Mouse (Mus musculus): Measurements from ENCODE around the gene Fam129b. TPM values are rescaled to one million over a fixed set of nuclear protein-coding genes. Genes with fewer than 3 reads are reported as not detected.
A peak's percentile ranks its signal among the peaks of the same experiment; 100 is the strongest.

Fam129b gene
- total RNA-seq, 2 experiments from 2014 or later = 20.0 to 21.0 TPM

DNA sequence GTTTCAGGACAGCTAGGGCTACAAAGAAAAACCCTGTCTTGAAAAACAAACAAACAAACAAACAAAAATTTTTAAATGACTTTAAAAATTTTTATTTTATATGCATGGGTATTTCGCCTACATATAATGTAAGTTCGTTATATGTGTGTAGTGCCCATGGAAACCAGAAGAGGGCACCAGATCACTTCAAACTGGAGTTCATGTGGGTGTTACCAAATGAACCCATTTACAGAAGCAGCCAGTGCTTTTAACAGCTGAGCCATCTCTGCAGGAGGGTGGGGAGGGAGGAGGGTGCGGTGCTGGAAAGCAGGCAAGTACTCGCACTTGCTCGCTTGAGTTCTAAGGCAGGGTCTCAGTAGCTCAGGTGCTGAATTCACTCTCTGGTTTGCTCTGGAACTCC, 63.5 kb downstream of the Fam129b start:
- peak; percentile 75 to 84 for DNase-seq (ENCODE audit: low spot score in 2 of 2)

GRCm38 (mm10) chr2:32940483-32940882, 64.6 kb downstream of the Fam129b start:
- DNase-seq (ENCODE audit: low spot score in 2 of 2) = no peak
- intact Hi-C loops (cut with DNase I) = no loop called here

More for the DNA sequence above, 63.5 kb downstream of the Fam129b start:
- intact Hi-C loops (cut with DNase I) = no loop called here

DNA sequence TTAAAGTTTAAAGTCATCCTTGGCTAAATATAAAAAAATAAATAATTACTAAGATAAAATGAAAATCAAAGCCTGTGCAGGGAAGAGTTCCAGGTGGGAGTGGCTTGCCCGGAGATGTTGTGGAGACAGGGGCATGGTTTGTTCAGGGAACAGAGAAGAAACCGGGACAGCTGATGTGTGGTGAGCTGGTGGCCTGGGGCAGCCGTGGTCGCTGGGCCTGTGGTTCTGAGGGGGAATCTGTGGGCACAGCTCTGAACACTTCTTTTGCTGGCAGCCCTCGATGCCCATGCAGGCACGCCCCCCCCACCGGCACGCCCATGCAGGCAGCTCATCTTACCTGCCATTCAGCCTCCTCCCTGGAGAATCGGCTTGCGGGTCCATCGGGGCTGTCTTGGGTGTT, 71.5 kb downstream of the Fam129b start:
- intact Hi-C loops (cut with DNase I) = no loop called here
- no peak for DNase-seq (ENCODE audit: low spot score in 2 of 2)

GRCm38 (mm10) chr2:32954581-32954980, 78.7 kb downstream of the Fam129b start:
- intact Hi-C loops (cut with DNase I) = no loop called here

DNA sequence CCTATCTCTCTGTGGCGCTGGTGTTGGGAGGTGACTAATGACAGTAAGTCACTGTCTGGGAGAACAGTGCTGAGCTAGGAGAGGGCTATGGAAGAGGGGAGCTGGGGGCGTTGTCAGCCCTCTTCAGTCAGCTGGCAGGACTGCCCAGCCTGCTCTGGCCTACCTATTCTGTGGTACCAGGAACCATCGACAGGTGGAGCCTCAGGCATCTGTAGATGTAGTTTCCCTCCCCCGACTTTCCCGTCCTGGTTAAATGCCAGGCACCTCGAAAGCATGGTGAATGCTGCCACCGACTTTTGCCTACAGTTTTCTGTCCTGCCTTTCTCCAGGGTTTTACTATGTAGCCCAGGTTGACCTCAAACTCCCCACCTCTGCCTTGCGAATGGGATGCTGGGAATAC, 81.4 kb downstream of the Fam129b start:
- intact Hi-C loops (cut with DNase I) = no loop called here
- peak; percentile 57 to 75 for DNase-seq (ENCODE audit: low spot score in 2 of 2)

More at GRCm38 (mm10) chr2:32954581-32954980, 78.7 kb downstream of the Fam129b start:
- no peak for DNase-seq (ENCODE audit: low spot score in 2 of 2)

DNA sequence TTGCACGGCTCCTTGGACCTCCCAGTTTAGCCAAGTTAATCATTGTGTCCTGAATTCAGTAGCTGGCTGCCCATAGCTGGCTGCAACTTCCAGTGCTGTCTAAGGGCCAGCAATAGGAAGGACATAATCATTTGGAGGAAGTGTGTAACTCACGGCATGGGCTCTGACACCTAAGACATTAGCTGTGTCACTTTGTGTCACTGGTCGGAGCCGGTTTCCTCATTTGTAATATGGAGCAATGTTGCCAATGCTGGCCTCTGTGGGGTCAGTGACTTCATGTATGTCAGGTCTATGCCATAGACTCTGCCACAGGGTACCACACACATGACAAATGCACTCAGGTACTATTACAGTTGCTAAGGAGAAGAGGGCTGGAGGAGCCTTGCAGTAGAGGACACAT, 84.4 kb downstream of the Fam129b start:
- intact Hi-C loops (cut with DNase I) = no loop called here

DNA sequence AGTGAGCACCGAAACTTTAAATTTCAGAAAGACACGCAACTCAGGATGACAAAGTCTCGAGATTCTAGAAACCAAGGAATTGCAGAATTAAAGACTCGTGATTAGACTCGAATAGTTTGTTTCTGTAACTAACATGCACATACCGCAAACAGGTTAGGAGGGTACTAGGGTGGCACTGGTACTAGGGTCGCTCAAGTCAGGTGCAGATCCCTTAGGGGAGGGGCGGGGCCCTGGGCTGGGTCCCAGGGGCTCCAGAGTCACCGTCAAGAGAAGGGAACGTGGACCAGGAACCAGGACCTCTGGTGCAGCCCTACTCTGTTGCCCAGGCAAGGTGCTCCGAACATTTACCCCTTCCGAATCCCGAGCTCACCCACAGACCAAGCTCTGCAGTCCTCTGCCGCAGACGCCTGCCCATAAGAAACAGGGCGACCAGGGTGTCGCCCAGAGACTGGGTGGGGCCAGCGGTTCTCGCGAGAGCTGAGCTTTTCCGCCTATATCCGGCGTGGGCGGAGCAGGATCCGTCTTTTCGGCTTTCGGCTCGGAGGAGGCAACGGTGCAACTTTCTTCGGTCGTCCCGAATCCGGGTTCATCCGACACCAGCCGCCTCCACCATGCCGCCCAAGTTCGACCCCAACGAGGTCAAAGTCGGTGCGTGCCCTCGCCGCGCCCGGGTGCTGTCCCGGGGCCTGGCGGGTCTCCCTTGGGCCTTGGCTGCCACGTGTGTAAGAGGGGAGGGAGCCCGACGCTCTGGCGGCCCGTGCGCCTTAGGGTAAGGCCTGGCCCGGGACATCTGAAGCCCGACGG, 85.5 kb downstream of the Fam129b start, which contains the start of the genes Rpl12 and Lrsam1:
Rpl12 (plus strand) TSS at position 368 of the 804 bp plus-strand sequence.
Lrsam1 (minus strand) TSS at position 423 of the 804 bp plus-strand sequence.
- intact Hi-C loops (cut with DNase I) = no loop called here
- DNase-seq (ENCODE audit: low spot score in 2 of 2) = peak; percentile 95

More for the DNA sequence above, 84.4 kb downstream of the Fam129b start:
- DNase-seq (ENCODE audit: low spot score in 2 of 2) = no peak

- DNase-seq (ENCODE audit: low spot score in 2 of 2) = peak in 1 of 2 experiments; percentile 50
- intact Hi-C loops (cut with DNase I) = no loop called here
These were observed 86.4 kb downstream of the Fam129b start for GRCm38 (mm10) chr2:32962062-32962874.

GRCm38 (mm10) chr2:32962875-32963220, 86.9 kb downstream of the Fam129b start:
- DNase-seq (ENCODE audit: low spot score in 2 of 2) = no peak
- intact Hi-C loops (cut with DNase I) = no loop called here

GRCm38 (mm10) chr2:32963544-32963943, 87.6 kb downstream of the Fam129b start:
- intact Hi-C loops (cut with DNase I) = no loop called here

GRCm38 (mm10) chr2:32963981-32964380, 88.1 kb downstream of the Fam129b start:
- intact Hi-C loops (cut with DNase I) = no loop called here
- no peak for DNase-seq (ENCODE audit: low spot score in 2 of 2)

More at GRCm38 (mm10) chr2:32963544-32963943, 87.6 kb downstream of the Fam129b start:
- no peak for DNase-seq (ENCODE audit: low spot score in 2 of 2)

GRCm38 (mm10) chr2:32964659-32965457, 88.9 kb downstream of the Fam129b start:
- intact Hi-C loops (cut with DNase I) = no loop called here
- no peak for DNase-seq (ENCODE audit: low spot score in 2 of 2)

GRCm38 (mm10) chr2:32965511-32966183, 89.7 kb downstream of the Fam129b start:
- no peak for DNase-seq (ENCODE audit: low spot score in 2 of 2)
- intact Hi-C loops (cut with DNase I) = no loop called here

- intact Hi-C loops (cut with DNase I) = no loop called here
- no peak for DNase-seq (ENCODE audit: low spot score in 2 of 2)
These were observed 90.3 kb downstream of the Fam129b start for GRCm38 (mm10) chr2:32966184-32966688.

DNA sequence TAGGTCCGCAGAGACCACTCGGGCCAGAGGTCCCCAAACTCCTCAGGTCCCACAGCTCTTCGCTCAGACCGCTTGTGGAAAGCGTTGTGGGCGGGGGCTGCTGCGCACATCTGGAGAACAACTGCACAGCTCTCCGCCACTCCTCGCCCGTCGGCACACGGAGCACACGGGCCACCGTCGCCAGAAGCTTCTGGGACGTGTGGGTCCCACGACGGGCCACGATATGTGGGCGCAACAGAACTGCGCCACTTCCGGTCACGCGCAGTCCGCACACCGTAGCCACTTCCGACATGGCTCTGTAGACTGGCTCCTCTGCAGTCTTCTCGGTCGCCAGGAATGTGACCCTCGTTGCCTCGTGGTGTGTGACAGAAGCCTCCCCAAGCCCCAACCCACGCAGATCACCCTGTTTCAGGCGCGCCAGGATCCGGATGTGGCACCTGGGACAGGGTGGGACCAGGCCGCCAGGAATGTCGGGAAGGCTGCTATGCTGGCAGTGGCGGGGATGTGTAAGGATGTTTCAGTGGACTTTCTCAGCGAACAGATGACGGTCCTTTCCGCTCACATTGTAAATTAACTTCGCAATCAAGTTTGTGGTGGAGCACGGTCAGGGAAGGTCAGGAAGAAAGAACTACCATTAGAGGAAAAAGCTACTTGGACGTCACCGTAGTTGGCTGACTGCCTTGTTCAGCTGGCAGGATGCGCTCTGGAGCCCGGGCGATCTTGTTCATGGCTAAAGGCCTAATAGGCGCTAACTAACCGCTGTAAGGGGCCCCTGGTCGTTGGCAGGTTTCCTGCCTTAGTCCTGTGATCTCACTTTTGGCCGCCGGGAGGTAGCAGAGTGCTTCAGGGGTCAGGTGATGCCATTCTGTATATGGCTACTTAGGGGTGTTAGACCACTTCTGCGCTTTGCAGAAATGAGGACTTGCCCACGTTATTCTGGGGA, 91.0 kb downstream of the Fam129b start:
- intact Hi-C loops (cut with DNase I) = no loop called here
- peak; percentile 89 to 91 for DNase-seq (ENCODE audit: low spot score in 2 of 2)

DNA sequence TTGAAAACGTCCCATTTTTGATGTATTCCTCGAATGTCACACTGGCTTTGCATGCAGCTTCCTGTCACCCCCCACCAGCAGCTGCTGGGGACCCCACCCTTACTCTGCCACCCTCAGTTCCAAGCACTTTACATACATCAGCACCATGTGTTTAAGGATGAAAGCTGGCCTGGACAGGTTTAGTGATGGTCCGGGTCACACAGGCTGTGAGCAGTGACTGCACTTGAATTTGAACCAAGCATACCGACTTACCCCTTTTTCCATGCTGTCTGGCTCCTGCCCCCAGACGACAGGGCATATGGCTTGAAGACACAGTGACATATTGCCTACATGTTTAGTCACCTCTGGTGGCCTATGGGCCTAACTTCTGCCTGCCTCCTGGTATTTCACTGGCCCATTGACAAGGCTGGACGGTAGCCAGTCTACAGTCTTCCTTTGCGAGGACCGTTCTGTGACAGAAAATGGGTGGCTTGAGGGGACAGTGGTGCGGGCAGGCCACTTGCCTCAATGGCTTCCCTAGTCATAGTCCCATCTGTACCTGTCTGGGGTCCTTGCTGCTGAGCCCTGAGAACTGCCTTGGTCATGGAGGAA, 92.2 kb downstream of the Fam129b start:
- intact Hi-C loops (cut with DNase I) = no loop called here
- no peak for DNase-seq (ENCODE audit: low spot score in 2 of 2)

GRCm38 (mm10) chr2:32969326-32969725, 93.4 kb downstream of the Fam129b start:
- peak; percentile 44 to 70 for DNase-seq (ENCODE audit: low spot score in 2 of 2)
- intact Hi-C loops (cut with DNase I) = no loop called here

Measured in left cerebral cortex, postnatal 14 days (tissue).